Mouse (Mus musculus): ENCODE data around the gene Piwil1. TPM values are rescaled to one million over a fixed set of nuclear protein-coding genes. Genes with fewer than 3 reads are reported as not detected.
A peak's percentile ranks its signal among the peaks of the same experiment; 100 is the strongest.
"Not testable (repeated sequence)": the region's sequence is repeated elsewhere in the genome, so short reads cannot be mapped to it uniquely, and the experiment has no call there.

Gene Piwil1
- total and polyA plus RNA-seq, 3 experiments = 0.08 TPM; not detected in 2

GRCm38 (mm10) chr5:128711847-128712246, 9.5 kb downstream of the Piwil1 start:
- TF ChIP-seq POLR2A (IDR thresholded peaks at IDR 0.05; ENCODE audit: insufficient read depth, low read depth, low read length) = no peak
- no peak for TF ChIP-seq EP300 (IDR thresholded peaks at IDR 0.05; ENCODE audit: insufficient read depth, low read depth, low read length)
- 0 out of 2 replicates have a peak, but pooled peaks have one; percentile 14 for TF ChIP-seq CTCF (IDR thresholded peaks at IDR 0.05)
- no peaks in the 10 kb centered on the region for H3K36me3 ChIP-seq (ENCODE audit: control insufficient read depth, insufficient read depth, low read length)
- no peaks in the 10 kb centered on the region for H3K27me3 ChIP-seq (ENCODE audit: control insufficient read depth, insufficient read depth, low read length)
- H3K4me3 ChIP-seq = no peak overlapping the region
- intact Hi-C loops (cut with DNase I) = no loop called here
- 77% methylated on average over 6 of the region's 6 CpGs for WGBS
- no peaks in the 10 kb centered on the region for H3K4me1 ChIP-seq (ENCODE audit: control insufficient read depth, insufficient read depth, low read length)
- no peaks in the 10 kb centered on the region for H3K79me2 ChIP-seq (replicated peaks; ENCODE audit: control insufficient read depth, insufficient read depth, low read length)
- no peak overlapping the region for H3K9ac ChIP-seq (ENCODE audit: low read depth, low read length)
- H3K27ac ChIP-seq = no peak overlapping the region
- no peak for DNase-seq

GRCm38 (mm10) chr5:128715171-128715570, 12.8 kb downstream of the Piwil1 start:
- 24% methylated on average over 16 of the region's 16 CpGs for WGBS
- no peak for DNase-seq
- Histone ChIP-seq H3K27ac (no peak overlapping the region), H3K79me2 (replicated peaks; ENCODE audit: control insufficient read depth, insufficient read depth, low read length) (no peaks in the 10 kb centered on the region), H3K9ac (ENCODE audit: low read depth, low read length) (no peak overlapping the region), H3K4me3 (no peak overlapping the region), H3K4me1 (ENCODE audit: control insufficient read depth, insufficient read depth, low read length) (no peaks in the 10 kb centered on the region), H3K36me3 (ENCODE audit: control insufficient read depth, insufficient read depth, low read length) (no peaks in the 10 kb centered on the region), H3K27me3 (ENCODE audit: control insufficient read depth, insufficient read depth, low read length) (no peaks in the 10 kb centered on the region)
- TF ChIP-seq CTCF (IDR thresholded peaks at IDR 0.05) = no peak
- no peak for TF ChIP-seq POLR2A (IDR thresholded peaks at IDR 0.05; ENCODE audit: insufficient read depth, low read depth, low read length)
- no peak for TF ChIP-seq EP300 (IDR thresholded peaks at IDR 0.05; ENCODE audit: insufficient read depth, low read depth, low read length)
- intact Hi-C loops (cut with DNase I) = no loop called here

GRCm38 (mm10) chr5:128720461-128720860, 18.1 kb downstream of the Piwil1 start:
- H3K9ac ChIP-seq (ENCODE audit: low read depth, low read length); intact Hi-C loops (cut with DNase I); H3K79me2 ChIP-seq (replicated peaks; ENCODE audit: control insufficient read depth, insufficient read depth, low read length); H3K27ac ChIP-seq; H3K36me3 ChIP-seq (ENCODE audit: control insufficient read depth, insufficient read depth, low read length); H3K4me1 ChIP-seq (ENCODE audit: control insufficient read depth, insufficient read depth, low read length); H3K4me3 ChIP-seq; DNase-seq; H3K27me3 ChIP-seq (ENCODE audit: control insufficient read depth, insufficient read depth, low read length): not testable (repeated sequence)
- WGBS = 86% methylated on average over 11 of the region's 11 CpGs

- no peak for DNase-seq
- Histone ChIP-seq H3K9ac (ENCODE audit: low read depth, low read length) (no peak overlapping the region), H3K27me3 (ENCODE audit: control insufficient read depth, insufficient read depth, low read length) (no peaks in the 10 kb centered on the region), H3K27ac (no peak overlapping the region), H3K4me3 (no peak overlapping the region), H3K79me2 (replicated peaks; ENCODE audit: control insufficient read depth, insufficient read depth, low read length) (no peaks in the 10 kb centered on the region), H3K36me3 (ENCODE audit: control insufficient read depth, insufficient read depth, low read length) (no peaks in the 10 kb centered on the region), H3K4me1 (ENCODE audit: control insufficient read depth, insufficient read depth, low read length) (no peaks in the 10 kb centered on the region)
- intact Hi-C loops (cut with DNase I) = no loop called here
- TF ChIP-seq POLR2A (IDR thresholded peaks at IDR 0.05; ENCODE audit: insufficient read depth, low read depth, low read length) = no peak
- TF ChIP-seq CTCF (IDR thresholded peaks at IDR 0.05) = no peak
- no peak for TF ChIP-seq EP300 (IDR thresholded peaks at IDR 0.05; ENCODE audit: insufficient read depth, low read depth, low read length)
- 75% methylated on average over 5 of the region's 5 CpGs for WGBS
Measured at GRCm38 (mm10) chr5:128729341-128729740, 27.0 kb downstream of the Piwil1 start.

- TF ChIP-seq CTCF (IDR thresholded peaks at IDR 0.05) (peak; percentile 61), POLR2A (IDR thresholded peaks at IDR 0.05; ENCODE audit: insufficient read depth, low read depth, low read length) (no peak), EP300 (IDR thresholded peaks at IDR 0.05; ENCODE audit: insufficient read depth, low read depth, low read length) (no peak)
- Histone ChIP-seq H3K36me3 (ENCODE audit: control insufficient read depth, insufficient read depth, low read length) (no peaks in the 10 kb centered on the region), H3K9ac (ENCODE audit: low read depth, low read length) (no peak overlapping the region), H3K4me1 (ENCODE audit: control insufficient read depth, insufficient read depth, low read length) (no peaks in the 10 kb centered on the region), H3K27me3 (ENCODE audit: control insufficient read depth, insufficient read depth, low read length) (no peaks in the 10 kb centered on the region), H3K27ac (no peak overlapping the region), H3K79me2 (replicated peaks; ENCODE audit: control insufficient read depth, insufficient read depth, low read length) (no peaks in the 10 kb centered on the region), H3K4me3 (no peak overlapping the region)
- intact Hi-C loops (cut with DNase I) = loop anchor here (10.0 kb wide), 1 partner anchor 244 kb away; no protein-coding TSS in a partner anchor
- no peak for DNase-seq
- 37% methylated on average over 5 of the region's 5 CpGs for WGBS
Measured at GRCm38 (mm10) chr5:128730634-128731033, 28.3 kb downstream of the Piwil1 start.

- H3K4me1 ChIP-seq (ENCODE audit: control insufficient read depth, insufficient read depth, low read length) = no peaks in the 10 kb centered on the region
- H3K9ac ChIP-seq (ENCODE audit: low read depth, low read length) = no peak overlapping the region
- no peak overlapping the region for H3K4me3 ChIP-seq
- intact Hi-C loops (cut with DNase I) = loop anchor here (10.0 kb wide), 1 partner anchor 242 kb away; no protein-coding TSS in a partner anchor
- no peaks in the 10 kb centered on the region for H3K79me2 ChIP-seq (replicated peaks; ENCODE audit: control insufficient read depth, insufficient read depth, low read length)
- H3K27me3 ChIP-seq (ENCODE audit: control insufficient read depth, insufficient read depth, low read length) = no peaks in the 10 kb centered on the region; the same call in 1 of the 2 replicates
- no peak for DNase-seq
- WGBS = 68% methylated on average over 11 of the region's 11 CpGs
- no peaks in the 10 kb centered on the region for H3K36me3 ChIP-seq (ENCODE audit: control insufficient read depth, insufficient read depth, low read length)
- H3K27ac ChIP-seq = no peak overlapping the region
- TF ChIP-seq CTCF (IDR thresholded peaks at IDR 0.05) = peak; percentile 33
- no peak for TF ChIP-seq POLR2A (IDR thresholded peaks at IDR 0.05; ENCODE audit: insufficient read depth, low read depth, low read length)
- TF ChIP-seq EP300 (IDR thresholded peaks at IDR 0.05; ENCODE audit: insufficient read depth, low read depth, low read length) = no peak
Measured at GRCm38 (mm10) chr5:128732416-128733014, 30.2 kb downstream of the Piwil1 start.

Data from heart, adult 2 months (tissue).